Mouse (Mus musculus) spleen, adult 2 months (tissue): ENCODE data around the gene Igsf21.

ENCODE experiments used
- CTCF ChIP-seq: fragments of 200-500 bp; IDR thresholded peaks from 2 replicates; pipeline ENCODE4 v1.5.1; 2011; ENCODE audit warnings: mild to moderate bottlenecking, inconsistent platforms; ENCODE audit not compliant: insufficient read depth, insufficient read length, insufficient replicate concordance; ENCODE audit errors: extremely low read depth
- POLR2A ChIP-seq: fragments of 200-500 bp; IDR thresholded peaks from 2 replicates; pipeline ENCODE4 v1.6.1; 2011; ENCODE audit warnings: low read depth, low read length, inconsistent platforms

DNA sequence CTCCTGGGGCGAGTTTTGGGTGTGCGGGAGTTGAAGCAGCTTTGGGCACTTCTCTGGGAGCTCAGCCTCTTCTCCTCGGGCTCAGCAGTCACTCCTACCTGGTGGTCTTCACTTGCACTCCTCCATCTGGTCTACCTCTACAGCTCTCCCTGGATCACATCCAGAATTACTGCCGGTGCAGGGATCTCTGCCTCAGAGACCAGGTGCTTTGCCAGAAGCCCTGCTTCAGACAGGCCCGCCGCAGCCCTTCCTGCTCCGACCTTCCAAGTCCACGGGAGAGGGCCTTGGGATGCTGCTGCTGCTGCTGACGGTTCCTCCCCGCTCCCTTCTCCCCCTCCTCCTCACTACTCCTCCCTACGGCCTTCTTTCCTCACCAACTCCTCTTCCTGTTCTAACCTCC is 118.5 kb downstream of the Igsf21 start:
- TF ChIP-seq CTCF (no peak), POLR2A (no peak)
